Mouse (Mus musculus) monocyte, adult 2 months (primary cell): ENCODE measurements around the gene Pax9.

ENCODE experiments used
- DNase-seq, 2 experiments: peaks; one replicate each; pipeline ENCODE4 v3.0.0; 2022; ENCODE audit warnings: low spot score in 2 of 2, low read depth in 1 of 2

The Pax9 gene

GRCm38 (mm10) chr12:56697011-56697740 lies 5.6 kb downstream of the Pax9 start:
- no peak for DNase-seq

DNA sequence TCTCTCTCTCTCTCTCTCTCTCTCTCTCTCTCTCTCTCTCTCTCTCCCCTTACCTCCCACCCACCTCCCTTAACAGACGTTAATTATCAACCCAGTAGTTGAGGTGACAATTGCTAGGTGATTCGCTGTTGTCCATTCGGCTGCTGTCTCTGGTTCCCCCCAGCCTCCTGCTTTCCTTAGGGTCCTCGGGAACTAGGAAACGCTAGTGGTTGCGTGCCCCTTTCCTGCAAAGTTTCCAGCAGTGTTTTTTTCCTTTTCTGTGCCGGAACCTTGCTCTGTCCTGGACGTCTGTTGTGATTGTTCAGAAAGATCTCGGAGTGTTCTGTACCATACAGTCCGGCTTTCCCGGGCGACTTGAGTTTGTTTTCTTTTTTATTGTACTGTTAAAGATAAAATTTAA lies 6.2 kb downstream of the Pax9 start:
- DNase-seq, result no peak

- no peak for DNase-seq
These were observed 6.8 kb downstream of the Pax9 start for GRCm38 (mm10) chr12:56698191-56698980.

- DNase-seq, result no peak
These were observed 7.8 kb downstream of the Pax9 start for GRCm38 (mm10) chr12:56699351-56699750.

DNA sequence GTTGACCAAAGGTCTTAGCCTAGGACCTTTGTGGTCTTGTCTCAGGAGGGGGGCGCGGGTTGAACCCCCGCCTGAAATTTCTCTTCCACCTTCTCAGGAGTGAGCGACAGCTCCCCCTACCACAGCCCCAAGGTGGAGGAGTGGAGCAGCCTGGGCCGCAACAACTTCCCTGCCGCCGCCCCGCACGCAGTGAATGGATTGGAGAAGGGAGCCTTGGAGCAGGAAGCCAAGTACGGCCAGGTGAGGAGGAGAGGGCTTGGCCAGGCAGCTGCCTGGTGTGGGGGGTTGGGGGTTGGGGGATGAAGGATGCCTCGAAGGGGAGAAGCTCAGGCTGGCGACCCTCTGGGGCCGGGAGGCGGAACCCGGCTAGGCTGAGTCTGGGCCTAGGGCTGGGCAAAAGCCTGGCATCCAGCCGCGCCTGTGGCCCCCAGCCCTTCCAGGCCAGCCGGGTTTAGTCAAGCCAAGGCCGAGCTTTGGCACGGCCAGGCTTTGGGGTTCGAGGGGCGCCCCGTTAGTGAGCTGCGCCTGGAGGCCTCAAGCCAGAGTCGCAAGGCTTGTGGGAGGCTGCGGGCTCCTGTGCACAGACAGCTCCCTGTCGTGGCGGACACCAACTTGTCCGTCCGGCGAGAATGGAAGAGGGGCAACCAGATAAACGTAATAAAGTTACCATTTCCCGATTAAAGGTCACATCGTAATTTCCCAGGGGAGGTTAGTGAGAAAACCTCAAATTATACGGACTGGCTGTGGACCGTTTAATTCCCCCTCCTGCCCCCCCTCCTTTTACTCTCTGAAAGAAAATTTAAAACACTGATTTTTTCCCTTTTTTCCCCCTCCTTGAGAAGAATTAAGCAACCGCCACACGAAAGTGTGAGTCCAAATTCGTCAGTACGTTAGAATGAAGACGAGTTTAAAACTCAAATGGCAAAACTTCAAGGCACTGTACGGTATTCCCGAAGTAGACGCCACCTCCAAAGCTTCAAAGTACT lies 8.6 kb downstream of the Pax9 start:
- DNase-seq, result no peak

DNA sequence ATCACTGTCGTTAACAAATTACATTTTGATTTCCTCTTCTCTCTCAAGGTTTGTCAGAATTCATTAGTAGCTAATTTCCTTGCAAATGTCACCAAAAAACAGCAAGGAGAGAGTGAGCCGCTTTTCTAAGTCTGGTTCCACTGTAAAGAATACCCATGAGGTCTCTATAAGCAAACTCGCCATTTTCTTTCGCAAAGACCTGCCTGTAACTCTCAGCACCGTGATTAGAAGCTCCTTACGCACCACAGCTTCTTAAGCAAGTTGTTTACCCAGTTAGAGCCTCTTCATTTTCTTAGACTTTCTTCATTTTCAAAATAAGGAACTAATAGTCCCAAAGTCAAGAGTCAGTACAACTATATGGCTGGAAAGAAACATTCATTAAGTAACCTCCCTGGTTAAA lies 9.4 kb downstream of the Pax9 start:
- DNase-seq, result no peak

DNA sequence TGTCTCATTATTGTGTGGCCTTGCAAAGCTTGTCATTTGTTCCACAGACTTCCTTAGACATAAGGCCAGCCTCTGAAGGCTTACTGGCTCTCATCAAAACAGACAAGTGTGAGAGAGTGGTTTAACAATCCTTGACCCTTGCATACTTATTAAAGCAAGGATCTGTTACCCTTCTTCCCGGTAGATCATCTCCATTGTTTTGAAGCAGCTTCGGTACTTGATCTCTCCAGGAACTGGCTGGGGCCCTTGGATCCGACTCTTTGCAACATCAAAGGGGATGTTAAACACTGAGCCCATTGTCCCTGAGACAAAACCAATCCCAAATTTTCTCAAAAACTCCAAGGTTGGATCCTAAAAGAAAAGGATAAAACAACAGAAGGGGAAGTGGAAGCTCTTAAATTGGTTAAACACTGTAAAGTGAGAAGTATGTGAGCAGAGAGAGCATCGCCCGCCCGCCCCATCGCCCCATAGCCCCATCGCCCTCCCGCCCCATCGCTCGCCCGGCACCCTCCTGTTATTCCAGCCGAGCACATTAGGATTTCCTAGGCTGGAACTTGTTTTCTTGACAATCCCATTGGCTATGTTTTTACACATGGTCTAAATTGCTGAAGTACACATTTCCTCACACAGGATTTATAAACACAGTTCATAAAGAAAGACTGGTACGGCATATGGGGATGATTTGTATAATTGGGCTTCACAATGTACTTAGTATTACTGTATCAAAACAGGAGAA lies 26.6 kb downstream of the Pax9 start:
- DNase-seq, result no peak

DNA sequence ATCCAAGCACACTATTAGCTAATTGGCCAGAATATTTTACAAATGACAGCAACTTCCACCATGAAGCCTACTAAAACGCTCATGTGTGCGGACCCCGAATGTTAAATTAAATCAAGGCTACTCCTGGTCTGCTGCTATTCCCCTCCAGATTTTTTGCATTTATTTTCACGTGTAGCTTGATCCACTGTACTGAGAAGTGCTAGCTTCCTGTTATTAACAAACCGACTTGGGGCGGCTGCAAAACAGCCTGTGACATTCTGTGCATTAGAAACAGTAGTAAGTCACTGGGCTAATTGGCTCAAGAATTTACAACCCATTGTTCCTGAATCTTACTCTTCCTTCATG lies 27.1 kb downstream of the Pax9 start:
- no peak for DNase-seq

DNA sequence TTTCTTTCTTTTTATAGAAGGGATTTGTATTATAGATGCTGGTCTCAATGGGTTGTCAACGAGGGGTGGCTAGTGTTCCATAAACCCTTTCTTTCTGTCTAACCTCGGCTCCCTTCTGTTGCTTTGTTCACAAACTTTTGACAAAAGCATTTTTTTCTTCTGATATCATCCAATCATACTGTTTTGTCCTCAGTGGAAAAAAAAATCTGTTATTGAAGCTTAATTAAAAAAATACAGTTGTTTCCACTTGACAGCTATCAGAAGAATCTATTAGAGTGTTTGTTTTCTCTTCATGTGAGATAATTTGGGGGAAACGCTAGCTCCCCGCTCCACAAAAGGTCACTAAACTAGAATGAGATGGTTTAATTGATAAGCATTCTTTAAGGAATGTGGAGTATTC lies 36.1 kb downstream of the Pax9 start:
- no peak for DNase-seq

DNA sequence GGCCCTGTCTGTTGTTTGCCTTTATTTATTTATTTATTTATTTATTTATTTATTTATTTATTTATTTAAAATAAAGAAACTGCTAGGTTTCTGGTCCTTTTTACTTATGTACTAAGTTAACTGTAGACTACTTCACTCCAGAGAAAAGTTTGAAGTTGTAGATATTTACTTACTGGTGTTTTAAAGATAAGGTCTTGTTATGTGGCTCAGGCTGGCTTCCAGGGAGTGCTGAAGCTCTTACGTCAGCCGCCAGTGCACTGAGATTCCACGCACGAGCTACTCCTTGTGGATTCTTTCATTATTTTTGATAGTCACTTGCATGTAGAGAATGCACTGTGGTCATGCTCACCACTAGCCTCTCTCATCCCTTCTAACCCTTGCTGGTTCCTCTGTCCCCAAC lies 45.5 kb downstream of the Pax9 start:
- no peak for DNase-seq
